Mouse (Mus musculus): ENCODE measurements around the gene Srebf2. TPM values are rescaled to one million over a fixed set of nuclear protein-coding genes. Genes with fewer than 3 reads are reported as not detected.
A peak's percentile ranks its signal among the peaks of the same experiment; 100 is the strongest.

Srebf2 gene
- polyA plus RNA-seq, 1 experiment from 2014 or later, result 110 TPM

DNA sequence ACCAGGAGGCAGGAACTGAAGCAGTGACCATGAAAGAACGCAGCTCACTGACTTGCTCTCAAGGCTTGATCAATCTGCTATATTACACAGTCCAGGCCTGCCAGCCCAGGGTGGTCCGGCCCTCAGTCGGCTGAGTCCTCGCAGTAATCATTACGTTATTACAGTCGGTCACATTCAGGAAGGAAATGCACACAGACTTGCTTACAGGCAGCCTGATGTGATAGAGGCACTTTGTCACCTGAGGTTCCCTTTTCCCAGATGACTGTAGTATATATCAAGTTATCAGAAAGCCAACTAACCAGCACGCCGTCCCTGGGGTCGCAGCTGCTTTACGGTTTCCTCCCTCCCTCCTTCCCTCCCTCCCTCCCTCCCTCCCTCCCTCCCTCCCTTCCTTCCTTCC lies 9.9 kb downstream of the Srebf2 start:
- Histone ChIP-seq H3K9ac (no peak overlapping the region), H3K27ac (ENCODE audit: poor library complexity, severe bottlenecking) (no peak overlapping the region), H3K4me1 (replicated peaks) (peaks cover 64% of the 10 kb centered on the region), H3K9me3 (replicated peaks) (no peaks in the 10 kb centered on the region), H3K4me2 (no peak overlapping the region), H3K27me3 (replicated peaks) (no peaks in the 10 kb centered on the region), H3K4me3 (no peak overlapping the region), H3K36me3 (no peaks in the 10 kb centered on the region)
- 64% methylated on average over 10 of the region's 10 CpGs for WGBS
- ATAC-seq (ENCODE audit: insufficient number of reproducible peaks, low FRiP score), result no peak

DNA sequence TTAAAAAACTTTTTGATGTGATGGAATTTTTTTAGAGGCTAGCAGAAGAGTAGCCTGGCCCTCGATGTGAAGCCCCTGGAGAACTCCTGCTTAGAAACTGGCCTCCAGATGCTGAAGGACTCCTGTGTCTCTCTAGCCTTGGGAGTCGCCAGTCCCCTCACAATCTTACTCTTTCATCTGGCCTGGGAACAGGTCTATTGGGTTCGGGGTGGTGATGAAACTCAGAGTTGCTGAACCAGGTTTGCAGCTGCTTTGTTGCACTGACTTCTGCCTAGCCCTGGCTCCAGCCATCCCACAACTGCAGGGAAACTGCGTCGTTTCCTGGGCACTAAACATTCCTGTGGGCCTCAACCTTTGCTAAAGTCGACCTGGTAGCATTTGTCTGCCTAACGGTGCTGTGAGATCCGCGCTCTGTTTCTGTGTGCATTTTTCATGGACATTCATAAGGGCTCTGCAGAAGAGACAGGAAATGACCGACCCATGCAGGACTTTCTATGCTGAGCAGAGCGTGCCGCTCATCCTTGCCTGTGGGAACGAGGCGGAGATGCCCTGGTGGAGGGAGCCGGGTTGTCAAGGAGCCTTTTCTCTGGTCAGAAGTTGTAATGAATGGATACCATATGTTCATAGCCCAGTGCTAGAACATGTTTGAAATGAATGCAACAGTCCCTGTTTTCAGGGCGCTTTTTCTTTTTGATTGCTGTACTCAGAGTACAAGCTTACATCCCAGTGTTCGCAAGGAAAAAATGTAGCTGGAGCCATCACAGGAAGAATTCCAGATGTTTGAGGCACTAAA lies 11.5 kb downstream of the Srebf2 start:
- ATAC-seq (ENCODE audit: insufficient number of reproducible peaks, low FRiP score), result no peak
- Histone ChIP-seq H3K27ac (ENCODE audit: poor library complexity, severe bottlenecking) (no peak overlapping the region), H3K4me2 (no peak overlapping the region), H3K27me3 (replicated peaks) (no peaks in the 10 kb centered on the region), H3K36me3 (no peaks in the 10 kb centered on the region), H3K9ac (peak overlapping the region; percentile 34), H3K9me3 (replicated peaks) (no peaks in the 10 kb centered on the region), H3K4me1 (replicated peaks) (peaks cover 72% of the 10 kb centered on the region), H3K4me3 (no peak overlapping the region)
- WGBS, result 64% methylated on average over 17 of the region's 17 CpGs

DNA sequence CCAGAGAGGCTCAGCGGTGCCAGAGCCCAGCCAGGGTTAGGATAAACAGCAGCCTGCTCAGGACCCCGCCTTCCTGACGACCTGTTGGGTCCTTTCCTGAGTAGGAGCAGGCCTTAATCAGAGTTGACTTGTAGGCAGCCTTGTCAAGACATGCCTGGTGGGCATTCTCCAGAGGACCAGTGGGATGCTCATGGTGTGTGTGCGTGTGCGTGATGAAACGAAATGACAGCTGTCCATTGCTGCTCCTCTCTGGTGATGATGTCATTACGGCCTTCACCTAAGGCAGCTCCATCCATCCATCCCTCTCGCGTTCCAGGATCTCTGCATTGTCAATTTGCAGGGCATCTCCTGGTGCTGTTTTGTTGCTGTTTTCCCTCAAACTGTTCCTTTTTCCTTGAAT lies 12.5 kb downstream of the Srebf2 start:
- WGBS, result 78% methylated on average over 9 of the region's 9 CpGs
- Histone ChIP-seq H3K27ac (ENCODE audit: poor library complexity, severe bottlenecking) (no peak overlapping the region), H3K36me3 (no peaks in the 10 kb centered on the region), H3K9me3 (replicated peaks) (no peaks in the 10 kb centered on the region), H3K4me2 (no peak overlapping the region), H3K9ac (no peak overlapping the region), H3K4me3 (no peak overlapping the region), H3K4me1 (replicated peaks) (peaks cover 81% of the 10 kb centered on the region), H3K27me3 (replicated peaks) (no peaks in the 10 kb centered on the region)
- ATAC-seq (ENCODE audit: insufficient number of reproducible peaks, low FRiP score), result no peak

DNA sequence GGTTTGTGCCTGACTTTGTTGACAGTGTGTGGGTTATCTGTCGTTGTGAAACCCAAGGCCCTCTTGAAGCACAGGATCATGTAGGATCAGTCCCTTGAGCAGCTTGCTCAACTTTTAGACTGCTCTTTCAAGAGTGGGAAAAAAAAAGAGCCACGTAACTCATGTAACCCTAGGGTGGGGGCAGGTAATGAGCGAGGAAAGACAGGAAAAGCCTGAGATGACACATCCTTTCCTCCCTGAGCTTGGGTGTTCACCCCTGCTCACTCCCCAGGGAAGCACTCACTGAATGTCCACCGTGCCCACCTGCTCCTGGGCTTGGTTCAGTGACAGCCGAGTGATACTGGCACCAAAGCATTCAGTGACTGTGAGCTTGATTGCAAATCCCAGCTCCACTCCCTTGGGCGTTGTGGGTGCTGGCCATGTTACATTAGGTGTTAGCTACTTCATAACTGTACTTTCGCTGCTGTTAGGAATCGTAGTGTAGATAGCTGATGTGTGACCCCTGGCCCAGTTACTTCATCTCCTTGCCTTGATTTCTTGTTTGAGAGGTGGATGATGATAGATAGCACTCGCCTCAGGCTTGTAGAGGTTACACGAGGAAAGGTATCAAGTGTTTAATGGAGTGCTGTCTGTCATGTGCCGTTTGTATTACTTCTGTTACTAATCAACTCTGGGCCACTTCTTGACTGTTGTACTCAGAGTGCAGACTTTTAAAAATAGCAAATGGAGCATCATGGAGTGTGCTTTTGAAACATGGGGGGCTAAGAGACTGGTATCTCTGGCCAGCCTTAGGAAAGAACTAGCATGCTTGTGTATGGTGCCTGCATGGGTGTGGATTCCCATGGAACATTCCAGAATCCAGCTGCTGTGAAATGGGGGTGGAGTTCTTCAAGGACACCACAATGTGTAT lies 14.0 kb downstream of the Srebf2 start:
- Histone ChIP-seq H3K4me2 (peak overlapping the region; percentile 14; the same call in 1 of the 2 replicates), H3K4me1 (replicated peaks) (peaks cover 86% of the 10 kb centered on the region), H3K4me3 (no peak overlapping the region), H3K27me3 (replicated peaks) (no peaks in the 10 kb centered on the region), H3K9me3 (replicated peaks) (no peaks in the 10 kb centered on the region), H3K27ac (ENCODE audit: poor library complexity, severe bottlenecking) (peak overlapping the region; percentile 56), H3K9ac (no peak overlapping the region), H3K36me3 (no peaks in the 10 kb centered on the region)
- WGBS, result 48% methylated on average over 11 of the region's 11 CpGs
- ATAC-seq (ENCODE audit: insufficient number of reproducible peaks, low FRiP score), result no peak

DNA sequence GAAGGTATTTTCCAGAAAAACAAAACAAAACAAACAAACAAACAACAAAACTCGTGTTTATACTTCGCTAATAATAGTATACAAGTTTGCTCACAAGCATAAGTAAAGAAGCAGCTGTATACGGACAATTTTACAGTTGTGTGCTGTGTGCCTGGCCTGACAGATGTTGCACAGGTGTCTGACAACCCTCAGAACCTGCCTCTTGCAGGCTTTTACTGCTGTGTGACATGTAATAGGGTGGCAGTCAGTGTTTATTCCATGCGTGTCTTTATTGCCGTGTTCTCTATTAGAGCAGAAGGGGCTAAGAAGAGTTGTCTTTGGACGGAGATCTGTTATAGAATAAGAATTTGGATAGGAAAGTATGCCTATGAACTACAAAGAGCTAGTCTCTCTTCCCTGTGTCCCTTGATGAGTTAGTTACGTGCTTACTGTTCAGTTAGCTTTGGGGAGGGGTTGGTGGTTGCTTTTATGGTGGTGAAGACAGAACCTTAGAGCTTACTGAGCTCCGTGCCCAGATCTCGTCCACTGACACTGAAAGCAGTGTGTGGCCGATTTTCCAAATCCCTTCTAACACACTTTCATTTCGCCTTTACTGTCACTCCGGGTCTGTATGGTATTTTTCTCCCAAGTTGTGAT lies 15.1 kb downstream of the Srebf2 start:
- Histone ChIP-seq H3K4me3 (no peak overlapping the region), H3K9me3 (replicated peaks) (no peaks in the 10 kb centered on the region), H3K9ac (no peak overlapping the region), H3K36me3 (no peaks in the 10 kb centered on the region), H3K27me3 (replicated peaks) (no peaks in the 10 kb centered on the region), H3K27ac (ENCODE audit: poor library complexity, severe bottlenecking) (no peak overlapping the region), H3K4me2 (no peak overlapping the region), H3K4me1 (replicated peaks) (peaks cover 93% of the 10 kb centered on the region)
- ATAC-seq (ENCODE audit: insufficient number of reproducible peaks, low FRiP score), result no peak
- WGBS, result 88% methylated on average over 12 of the region's 12 CpGs

DNA sequence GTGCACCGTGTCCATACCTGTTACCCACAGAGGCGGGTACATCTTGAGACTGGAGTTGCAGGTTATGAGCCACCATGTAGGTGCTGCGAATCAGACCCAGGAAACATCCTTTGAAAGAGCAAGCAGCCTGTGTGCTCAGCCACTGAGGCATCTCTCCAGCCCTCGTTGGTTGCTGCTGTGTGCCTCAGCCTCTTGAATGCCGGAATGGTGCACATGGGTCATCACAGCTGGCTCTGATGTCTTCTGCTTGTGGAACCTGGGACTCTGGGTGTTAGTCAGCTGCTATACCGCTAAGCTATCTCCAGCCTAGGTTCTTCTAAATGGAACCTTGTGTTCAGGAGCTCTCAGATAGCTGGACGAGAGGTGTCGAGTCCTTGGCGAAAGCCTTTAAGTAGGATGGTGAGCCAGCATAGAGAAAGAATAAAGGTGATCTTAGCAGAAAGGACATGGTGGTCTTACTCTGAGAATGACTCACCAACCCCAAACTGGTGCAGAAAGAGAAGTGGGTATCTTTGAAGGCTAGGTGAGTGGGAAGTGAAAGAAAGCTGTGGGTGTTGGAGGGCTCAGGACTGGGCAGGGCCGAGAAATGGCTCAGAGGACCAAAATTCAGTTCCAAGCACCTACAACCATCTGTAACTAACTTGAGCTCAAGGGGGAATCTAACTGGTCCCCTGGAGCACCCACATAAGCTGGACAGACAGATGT lies 16.5 kb downstream of the Srebf2 start:
- Histone ChIP-seq H3K4me3 (no peak overlapping the region), H3K36me3 (no peaks in the 10 kb centered on the region), H3K9ac (no peak overlapping the region), H3K27ac (ENCODE audit: poor library complexity, severe bottlenecking) (peak overlapping the region; percentile 30; the same call in 1 of the 2 replicates), H3K4me1 (replicated peaks) (peaks cover 94% of the 10 kb centered on the region), H3K9me3 (replicated peaks) (no peaks in the 10 kb centered on the region), H3K27me3 (replicated peaks) (no peaks in the 10 kb centered on the region), H3K4me2 (peak overlapping the region; percentile 14; the same call in 1 of the 2 replicates)
- no peak for ATAC-seq (ENCODE audit: insufficient number of reproducible peaks, low FRiP score)
- 76% methylated on average over 10 of the region's 10 CpGs for WGBS

DNA sequence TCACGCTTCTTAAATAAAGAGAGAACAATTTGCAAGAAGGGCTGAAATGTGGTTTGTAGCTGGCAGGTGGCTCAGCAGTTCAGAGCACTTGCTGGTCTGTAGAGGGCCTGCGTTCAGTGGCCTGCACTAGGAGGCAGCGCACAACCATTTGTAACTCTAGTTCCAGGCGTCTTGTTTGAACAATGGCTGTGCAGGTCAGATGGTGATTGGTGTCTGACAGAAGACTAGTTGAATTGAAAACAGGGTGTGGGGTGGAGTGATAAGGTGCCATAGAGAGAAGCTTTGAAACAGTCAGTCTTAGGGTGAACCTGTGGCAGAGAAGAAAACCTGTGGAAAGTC lies 17.0 kb downstream of the Srebf2 start:
- no peaks in the 10 kb centered on the region for H3K9me3 ChIP-seq (replicated peaks)
- H3K9ac ChIP-seq, result no peak overlapping the region
- ATAC-seq (ENCODE audit: insufficient number of reproducible peaks, low FRiP score), result peak; percentile 61
- peak overlapping the region; percentile 14 for H3K4me2 ChIP-seq
- no peaks in the 10 kb centered on the region for H3K36me3 ChIP-seq
- no peaks in the 10 kb centered on the region for H3K27me3 ChIP-seq (replicated peaks)
- H3K27ac ChIP-seq (ENCODE audit: poor library complexity, severe bottlenecking), result peak overlapping the region; percentile 30; the same call in 1 of the 2 replicates
- H3K4me3 ChIP-seq, result no peak overlapping the region
- H3K4me1 ChIP-seq (replicated peaks), result peaks cover 93% of the 10 kb centered on the region
- 58% methylated on average over 4 of the region's 4 CpGs for WGBS

DNA sequence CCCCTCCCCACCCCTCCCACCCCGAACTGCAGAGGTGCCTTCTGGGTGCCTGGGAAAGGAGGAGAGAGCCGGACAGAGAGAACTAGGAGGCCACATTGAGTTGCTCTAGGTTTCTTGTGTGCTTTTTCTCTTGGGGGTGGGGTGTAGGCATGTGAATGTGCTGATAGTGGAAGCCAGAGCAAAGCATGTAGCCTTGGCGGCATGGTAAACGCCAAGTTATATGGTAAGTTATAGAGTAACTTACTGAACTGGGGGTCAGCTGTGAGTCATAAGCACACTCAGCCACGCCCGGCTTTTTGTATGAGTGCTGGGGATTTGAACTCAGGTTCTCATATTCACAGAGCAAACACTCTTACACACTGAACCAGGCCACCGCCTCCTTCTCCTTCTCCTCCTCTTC lies 17.5 kb downstream of the Srebf2 start:
- no peaks in the 10 kb centered on the region for H3K27me3 ChIP-seq (replicated peaks)
- no peak overlapping the region for H3K9ac ChIP-seq
- WGBS, result 69% methylated on average over 7 of the region's 7 CpGs
- peaks cover 93% of the 10 kb centered on the region for H3K4me1 ChIP-seq (replicated peaks)
- 0 out of 2 replicates have a peak overlapping the region, but pooled peaks have one; percentile 30 for H3K27ac ChIP-seq (ENCODE audit: poor library complexity, severe bottlenecking)
- H3K36me3 ChIP-seq, result no peaks in the 10 kb centered on the region
- H3K9me3 ChIP-seq (replicated peaks), result no peaks in the 10 kb centered on the region
- no peak overlapping the region for H3K4me3 ChIP-seq
- peak overlapping the region; percentile 14; the same call in 1 of the 2 replicates for H3K4me2 ChIP-seq
- ATAC-seq (ENCODE audit: insufficient number of reproducible peaks, low FRiP score), result peak; percentile 43

DNA sequence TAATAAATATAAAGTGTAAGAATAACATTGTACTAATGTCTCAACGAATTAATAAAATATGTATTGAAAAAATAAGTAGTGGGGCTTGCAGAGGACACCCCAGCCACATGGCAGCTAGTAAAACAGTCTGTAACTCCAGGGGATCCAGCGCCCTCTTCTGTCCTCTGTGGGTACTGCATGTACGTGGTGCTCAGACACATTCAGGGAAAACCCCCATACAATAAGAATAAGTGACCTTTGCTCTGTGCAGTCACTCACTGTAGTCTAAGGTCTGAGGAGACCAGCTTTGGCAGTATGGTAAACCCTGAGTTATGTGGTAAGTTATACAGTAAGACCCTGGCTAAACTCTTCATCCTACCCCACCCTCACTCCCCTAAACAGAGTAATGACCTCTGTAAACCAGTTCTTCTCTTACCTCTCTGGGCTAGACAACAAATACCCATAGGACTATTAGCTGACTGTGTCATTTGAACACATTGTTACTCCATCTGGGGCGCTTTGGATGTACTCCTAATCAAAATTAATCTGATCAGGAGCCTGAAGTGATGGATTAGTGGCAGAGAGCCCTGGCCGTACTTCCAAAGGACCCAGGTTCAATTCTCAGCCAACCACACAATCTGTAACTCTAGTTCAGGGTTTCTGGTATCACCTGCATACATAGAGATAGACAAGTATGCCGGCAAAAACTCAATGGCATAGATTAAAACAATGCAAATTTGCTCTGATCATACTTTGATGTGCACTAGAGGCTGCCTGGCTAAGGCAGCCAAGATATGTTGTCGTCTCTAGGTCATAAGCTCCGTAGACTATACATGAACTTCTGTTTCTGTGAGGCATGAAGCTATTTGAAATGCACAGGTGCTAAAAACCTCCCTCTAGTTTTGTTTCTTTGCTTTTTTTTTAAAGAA lies 18.6 kb downstream of the Srebf2 start:
- peak; percentile 33; the same call in 1 of the 2 replicates for ATAC-seq (ENCODE audit: insufficient number of reproducible peaks, low FRiP score)
- H3K9ac ChIP-seq, result no peak overlapping the region
- H3K27me3 ChIP-seq (replicated peaks), result no peaks in the 10 kb centered on the region
- no peak overlapping the region for H3K4me2 ChIP-seq
- 58% methylated on average over 8 of the region's 8 CpGs for WGBS
- no peak overlapping the region for H3K27ac ChIP-seq (ENCODE audit: poor library complexity, severe bottlenecking)
- H3K4me1 ChIP-seq (replicated peaks), result peaks cover 92% of the 10 kb centered on the region
- no peaks in the 10 kb centered on the region for H3K9me3 ChIP-seq (replicated peaks)
- H3K4me3 ChIP-seq, result no peak overlapping the region
- H3K36me3 ChIP-seq, result peaks cover 9% of the 10 kb centered on the region

All from heart, embryonic 12.5 days (tissue).